In genomic region chr9:88241203-88241995, GRCm38 (mm10) we compare ENCODE assay signal across 8 mouse cellular contexts.
A peak's percentile ranks its signal among the peaks of the same experiment; 100 is the strongest.
DNase-seq lines count a peak whose midpoint lies in the region; ATAC-seq and TF ChIP-seq lines count a peak whose summit lies in the region.

No protein-coding gene starts in this region.

- H3K9ac ChIP-seq in embryonic facial prominence, embryonic 13.5 days, result peak overlapping the region; percentile 66
- H3K9ac ChIP-seq in limb, embryonic 14.5 days (ENCODE audit: low read depth, low read length, severe bottlenecking), result peak overlapping the region; percentile 52
- no peak overlapping the region for H3K9ac ChIP-seq in midbrain, postnatal 0 days (replicated peaks; ENCODE audit: low read length, poor library complexity, severe bottlenecking)

- WGBS in embryonic facial prominence, embryonic 13.5 days, result 4% methylated on average over 18 of the region's 18 CpGs
- WGBS in limb, embryonic 14.5 days, result 5% methylated on average over 18 of the region's 18 CpGs
- 4% methylated on average over 18 of the region's 18 CpGs for WGBS in midbrain, postnatal 0 days

- TF ChIP-seq CTCF in midbrain, postnatal 0 days (IDR thresholded peaks at IDR 0.05), result peak; percentile 89

- no peak for TF ChIP-seq POLR2A in limb, embryonic 14.5 days (IDR thresholded peaks at IDR 0.05; ENCODE audit: borderline replicate concordance, extremely low read depth, insufficient read depth, insufficient read length)

- no peaks in the 10 kb centered on the region for H3K9me3 ChIP-seq in embryonic facial prominence, embryonic 13.5 days
- H3K9me3 ChIP-seq in limb, embryonic 14.5 days (ENCODE audit: control insufficient read depth, low read length), result no peaks in the 10 kb centered on the region
- no peaks in the 10 kb centered on the region for H3K9me3 ChIP-seq in midbrain, postnatal 0 days (ENCODE audit: low read length)

- H3K4me1 ChIP-seq in embryonic facial prominence, embryonic 13.5 days, result peaks cover 2% of the 10 kb centered on the region; the same call in 1 of the 2 replicates
- no peaks in the 10 kb centered on the region for H3K4me1 ChIP-seq in limb, embryonic 14.5 days (ENCODE audit: control insufficient read depth, insufficient read depth, low read length)
- H3K4me1 ChIP-seq in midbrain, postnatal 0 days (ENCODE audit: insufficient read depth, low read length), result no peaks in the 10 kb centered on the region

- no peaks in the 10 kb centered on the region for H3K36me3 ChIP-seq in embryonic facial prominence, embryonic 13.5 days
- no peaks in the 10 kb centered on the region for H3K36me3 ChIP-seq in limb, embryonic 14.5 days (ENCODE audit: control insufficient read depth, insufficient read depth, low read length)
- no peaks in the 10 kb centered on the region for H3K36me3 ChIP-seq in midbrain, postnatal 0 days (ENCODE audit: insufficient read depth, low read length)

- peak; percentile 86 for ATAC-seq in embryonic facial prominence, embryonic 13.5 days (ENCODE audit: insufficient number of reproducible peaks, insufficient read depth, low FRiP score, low TSS enrichment, low read depth)
- ATAC-seq in limb, embryonic 14.5 days (ENCODE audit: low FRiP score, low read depth), result peak; percentile 93
- ATAC-seq in midbrain, postnatal 0 days (ENCODE audit: low FRiP score), result peak; percentile 94

- H3K4me3 ChIP-seq in embryonic facial prominence, embryonic 13.5 days, result peak overlapping the region; percentile 44
- H3K4me3 ChIP-seq in limb, embryonic 14.5 days (replicated peaks; ENCODE audit: low read length), result peak overlapping the region; percentile 41
- peak overlapping the region; percentile 8; the same call in 1 of the 2 replicates for H3K4me3 ChIP-seq in midbrain, postnatal 0 days (ENCODE audit: low read depth, low read length)

- no peak overlapping the region for H3K27ac ChIP-seq in embryonic facial prominence, embryonic 13.5 days
- H3K27ac ChIP-seq in limb, embryonic 14.5 days (replicated peaks; ENCODE audit: low read depth, low read length), result no peak overlapping the region
- H3K27ac ChIP-seq in midbrain, postnatal 0 days (ENCODE audit: low read depth, low read length), result no peak overlapping the region

- H3K27me3 ChIP-seq in embryonic facial prominence, embryonic 13.5 days, result no peaks in the 10 kb centered on the region
- H3K27me3 ChIP-seq in limb, embryonic 14.5 days (ENCODE audit: control insufficient read depth, insufficient read depth, low read length), result no peaks in the 10 kb centered on the region
- H3K27me3 ChIP-seq in midbrain, postnatal 0 days (ENCODE audit: insufficient read depth, low read length), result peaks cover 5% of the 10 kb centered on the region; the same call in 1 of the 2 replicates

- H3K4me2 ChIP-seq in embryonic facial prominence, embryonic 13.5 days, result peak overlapping the region; percentile 67
- peak overlapping the region; percentile 67 for H3K4me2 ChIP-seq in limb, embryonic 14.5 days (replicated peaks; ENCODE audit: low read depth, low read length, severe bottlenecking)
- peak overlapping the region; percentile 36 for H3K4me2 ChIP-seq in midbrain, postnatal 0 days (ENCODE audit: low read depth, low read length, poor library complexity, severe bottlenecking)

- peak; percentile 93 for DNase-seq in 3T3-L1 (ENCODE audit: low read depth, low spot score)
- DNase-seq in adrenal gland, postnatal 25 days, result peak; percentile 61
- DNase-seq in heart, adult 8-10 months (ENCODE audit: low spot score), result peak; percentile 88
- peak; percentile 96 for DNase-seq in kidney, adult 9 months
- DNase-seq in limb, embryonic 14.5 days (ENCODE audit: low spot score), result peak; percentile 95
- peak; percentile 91 for DNase-seq in midbrain, postnatal 0 days (ENCODE audit: low spot score)
- peak; percentile 17 to 47 for DNase-seq in spleen, postnatal 14 days (ENCODE audit: low spot score in 2 of 2)

Comparison
In these comparisons a context has a peak if more than half of its experiments do, and no peak if none do; other contexts are left out.
1. DNase-seq: peak in every context shown above with its lines; median percentile 96 in kidney, adult 9 months; 95 in limb, embryonic 14.5 days; 93 in 3T3-L1; 91 in midbrain, postnatal 0 days; 88 in heart, adult 8-10 months; 61 in adrenal gland, postnatal 25 days; 32 in spleen, postnatal 14 days.